Mouse (Mus musculus) lung, postnatal 0 days (tissue): Measurements from ENCODE around the gene Pcdh9. TPM values are rescaled to one million over a fixed set of nuclear protein-coding genes. Genes with fewer than 3 reads are reported as not detected.

ENCODE experiments used
- ATAC-seq: fragments of 200-750 bp; cut with Nextera tagmentation; 2 replicates; pipeline ENCODE4 v1.8.0; 2017; ENCODE audit warnings: moderate library complexity
- DNase-seq: peaks from one replicate; pipeline ENCODE4 v3.0.0-alpha.2; 2016; ENCODE audit warnings: low spot score
- H3K27ac ChIP-seq: fragments of 300-500 bp; sonication (generic); 2 replicates; pipeline ENCODE4 v1.5.1; 2014; ENCODE audit warnings: antibody characterized with exemption, mild to moderate bottlenecking, low read length, mixed read lengths
- H3K27me3 ChIP-seq: fragments of 300-500 bp; sonication (generic); replicated peaks from 2 replicates; pipeline ENCODE4 v1.6.1; 2014; ENCODE audit warnings: low read length, mixed read lengths; ENCODE audit not compliant: insufficient read depth
- H3K36me3 ChIP-seq: fragments of 300-500 bp; sonication (generic); 2 replicates; pipeline ENCODE4 v1.6.1; 2014; ENCODE audit warnings: low read length, mixed read lengths; ENCODE audit not compliant: insufficient read depth
- H3K4me1 ChIP-seq: fragments of 300-500 bp; sonication (generic); 2 replicates; pipeline ENCODE4 v1.6.1; 2014; ENCODE audit warnings: antibody characterized with exemption, low read depth, low read length, mixed read lengths; ENCODE audit not compliant: insufficient read depth
- H3K4me2 ChIP-seq: fragments of 300-500 bp; sonication (generic); replicated peaks from 2 replicates; pipeline ENCODE4 v1.6.1; 2014; ENCODE audit warnings: low read depth, mild to moderate bottlenecking, low read length, moderate library complexity, mixed read lengths
- H3K4me3 ChIP-seq: fragments of 300-500 bp; sonication (generic); 2 replicates; pipeline ENCODE4 v1.5.1; 2014; ENCODE audit warnings: low read depth, low read length
- H3K9ac ChIP-seq: fragments of 300-500 bp; sonication (generic); replicated peaks from 2 replicates; pipeline ENCODE4 v1.6.1; 2014; ENCODE audit warnings: low read depth, mild to moderate bottlenecking
- H3K9me3 ChIP-seq: fragments of 300-500 bp; sonication (generic); 2 replicates; pipeline ENCODE4 v1.6.1; 2016; ENCODE audit warnings: low read length, mixed read lengths
- CTCF ChIP-seq: IDR thresholded peaks from 2 replicates; pipeline ENCODE4 v1.5.1; 2016; ENCODE audit warnings: antibody characterized with exemption, mild to moderate bottlenecking
- EP300 ChIP-seq: IDR thresholded peaks from 2 replicates; pipeline ENCODE4 v1.6.1; 2016; ENCODE audit warnings: antibody characterized with exemption, mild to moderate bottlenecking, control low read depth
- WGBS: fragments of 180-500 bp; shearing (Covaris S2); extraction: QIAGEN DNeasy Blood & Tissue Kit; methylation state at CpG from one replicate; pipeline ENCODE4 v1.1.7; 2014; 5-methylcytosine and 5-hydroxymethylcytosine counted together
- polyA plus RNA-seq: library from polyadenylated mRNA; unstranded; fragments of >200 nt; fragmentation: Nextera tagmentation; extraction: Ambion mirVana; gene quantifications from 2 replicates; pipeline ENCODE4 v1.2.1, GENCODE M21; 2015

Gene Pcdh9
- polyA plus RNA-seq, 1 experiment from 2014 or later, result 1.4 TPM

DNA sequence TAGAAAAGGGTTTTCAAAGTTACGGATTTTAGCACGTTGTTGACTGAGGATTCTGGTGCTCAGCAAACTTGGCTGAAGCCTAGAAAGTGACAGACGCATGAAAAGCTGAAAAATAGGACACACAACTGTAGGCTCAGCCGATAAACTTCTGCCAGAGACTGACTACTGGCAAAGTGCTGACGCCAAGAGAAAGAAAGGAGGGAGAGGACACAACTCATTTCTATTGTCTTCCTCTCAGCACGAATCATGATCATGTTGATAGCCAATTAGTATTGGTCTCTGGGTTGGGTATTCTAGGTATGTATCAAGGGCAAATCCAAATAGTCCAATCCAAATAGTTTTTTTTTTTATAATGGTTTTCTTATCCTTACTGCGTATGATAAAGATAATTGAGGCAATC lies 605.3 kb downstream of the Pcdh9 start:
- no peaks in the 10 kb centered on the region for H3K4me1 ChIP-seq
- H3K4me3 ChIP-seq, result no peak overlapping the region
- H3K27ac ChIP-seq, result no peak overlapping the region
- DNase-seq (no peak), ATAC-seq (no peak)
- no peaks in the 10 kb centered on the region for H3K27me3 ChIP-seq
- no peak overlapping the region for H3K4me2 ChIP-seq
- H3K9ac ChIP-seq, result no peak overlapping the region
- TF ChIP-seq CTCF (no peak), EP300 (no peak)
- no peaks in the 10 kb centered on the region for H3K9me3 ChIP-seq
- WGBS, result 69% methylated on average over 7 of the region's 7 CpGs
- no peaks in the 10 kb centered on the region for H3K36me3 ChIP-seq

- Histone ChIP-seq H3K4me3 (no peak overlapping the region), H3K4me1 (no peaks in the 10 kb centered on the region), H3K27me3 (no peaks in the 10 kb centered on the region), H3K27ac (no peak overlapping the region), H3K4me2 (no peak overlapping the region), H3K9me3 (no peaks in the 10 kb centered on the region), H3K36me3 (no peaks in the 10 kb centered on the region), H3K9ac (no peak overlapping the region)
- WGBS, result 77% methylated on average over 3 of the region's 3 CpGs
- no peak for TF ChIP-seq CTCF
- no peak for TF ChIP-seq EP300
- ATAC-seq (no peak), DNase-seq (no peak)
Measured at GRCm38 (mm10) chr14:93284009-93284408, 606.5 kb downstream of the Pcdh9 start.

GRCm38 (mm10) chr14:93275661-93276060 lies 614.8 kb downstream of the Pcdh9 start:
- Histone ChIP-seq H3K9ac (no peak overlapping the region), H3K36me3 (no peaks in the 10 kb centered on the region), H3K9me3 (no peaks in the 10 kb centered on the region), H3K4me1 (no peaks in the 10 kb centered on the region), H3K4me2 (no peak overlapping the region), H3K27me3 (no peaks in the 10 kb centered on the region), H3K27ac (no peak overlapping the region), H3K4me3 (no peak overlapping the region)
- TF ChIP-seq CTCF (no peak), EP300 (no peak)
- ATAC-seq (no peak), DNase-seq (peak; percentile 5)

DNA sequence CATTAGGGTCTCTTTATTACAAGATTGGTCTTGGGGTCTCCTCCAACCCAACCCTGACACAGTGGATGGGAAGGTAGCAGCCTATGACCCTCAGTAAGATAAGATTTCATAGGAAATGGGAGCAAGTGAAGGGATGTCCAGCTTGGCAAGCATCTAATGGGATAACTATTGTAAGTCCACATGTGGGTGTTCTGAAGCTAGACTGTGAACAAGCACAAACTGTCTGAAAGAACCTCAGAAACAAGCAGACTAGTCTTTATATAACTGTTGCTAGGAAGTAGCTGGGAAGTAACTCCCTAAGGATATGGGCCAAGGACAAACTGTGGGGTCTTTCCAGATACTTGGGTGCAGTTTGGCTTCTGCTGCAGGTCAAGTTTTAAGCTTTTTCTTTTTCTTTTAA lies 615.7 kb downstream of the Pcdh9 start:
- Histone ChIP-seq H3K4me1 (no peaks in the 10 kb centered on the region), H3K4me3 (no peak overlapping the region), H3K9me3 (no peaks in the 10 kb centered on the region), H3K27me3 (no peaks in the 10 kb centered on the region), H3K36me3 (no peaks in the 10 kb centered on the region), H3K9ac (no peak overlapping the region), H3K27ac (no peak overlapping the region), H3K4me2 (no peak overlapping the region)
- DNase-seq, result no peak
- TF ChIP-seq CTCF (no peak), EP300 (no peak)
- no peak for ATAC-seq

DNA sequence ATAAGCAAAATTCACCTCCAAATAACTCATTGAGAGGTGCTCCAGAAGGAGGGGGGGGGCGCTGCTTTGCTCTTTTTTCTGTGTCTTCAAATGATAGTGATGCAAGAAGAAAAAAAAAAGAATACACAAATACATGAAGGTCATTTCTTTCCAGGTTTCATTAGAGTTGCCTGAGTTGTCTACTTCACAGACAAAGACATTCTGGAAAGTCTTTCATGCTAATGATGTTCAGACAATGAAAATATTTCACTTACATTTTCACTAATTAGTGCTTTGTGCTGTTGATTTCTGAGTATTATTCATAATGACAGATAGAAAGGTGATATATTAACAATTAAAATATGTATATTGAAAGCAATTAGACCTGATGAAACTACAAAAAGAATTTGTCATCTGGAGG lies 637.1 kb downstream of the Pcdh9 start:
- 82% methylated on average over 1 of the region's 1 CpGs for WGBS
- ATAC-seq (no peak), DNase-seq (no peak)
- TF ChIP-seq EP300 (no peak), CTCF (no peak)
- Histone ChIP-seq H3K9ac (no peak overlapping the region), H3K27ac (no peak overlapping the region), H3K4me3 (no peak overlapping the region), H3K27me3 (no peaks in the 10 kb centered on the region), H3K9me3 (no peaks in the 10 kb centered on the region), H3K4me1 (no peaks in the 10 kb centered on the region), H3K4me2 (no peak overlapping the region), H3K36me3 (no peaks in the 10 kb centered on the region)

- Histone ChIP-seq H3K4me1 (no peaks in the 10 kb centered on the region), H3K4me3 (no peak overlapping the region), H3K4me2 (no peak overlapping the region), H3K9me3 (no peaks in the 10 kb centered on the region), H3K27me3 (no peaks in the 10 kb centered on the region), H3K27ac (no peak overlapping the region), H3K9ac (no peak overlapping the region), H3K36me3 (no peaks in the 10 kb centered on the region)
- DNase-seq, result no peak
- no peak for TF ChIP-seq CTCF
- no peak for TF ChIP-seq EP300
- no peak for ATAC-seq
- 69% methylated on average over 3 of the region's 3 CpGs for WGBS
Measured at GRCm38 (mm10) chr14:93240263-93240662, 650.2 kb downstream of the Pcdh9 start.

- H3K9me3 ChIP-seq, result no peaks in the 10 kb centered on the region
- TF ChIP-seq EP300 (no peak), CTCF (no peak)
- 50% methylated on average over 3 of the region's 3 CpGs for WGBS
- ATAC-seq, result no peak
- H3K4me3 ChIP-seq, result no peak overlapping the region
- H3K9ac ChIP-seq, result no peak overlapping the region
- no peak overlapping the region for H3K27ac ChIP-seq
- no peaks in the 10 kb centered on the region for H3K27me3 ChIP-seq
- H3K4me2 ChIP-seq, result no peak overlapping the region
- no peak for DNase-seq
- no peaks in the 10 kb centered on the region for H3K36me3 ChIP-seq
- no peaks in the 10 kb centered on the region for H3K4me1 ChIP-seq
Measured at GRCm38 (mm10) chr14:93234333-93234732, 656.1 kb downstream of the Pcdh9 start.
